16 mouse cellular contexts compared by ENCODE assay signal in genomic region chr5:54052205-54052604, GRCm38 (mm10).
"Had no signal": no experiment of that assay in that cellular context is flagged by ENCODE, and none has a peak within 500 bp of the region (broad histone marks: within the 10 kb centered on the region; RNA-seq: fewer than 3 reads in every experiment).

No protein-coding gene starts in this region.

- H3K4me3 ChIP-seq: lung, embryonic 15.5 days; midbrain, embryonic 13.5 days; midbrain, embryonic 15.5 days; neural tube, embryonic 12.5 days; stomach, embryonic 15.5 days had no signal

- H3K4me1 ChIP-seq: midbrain, embryonic 13.5 days; midbrain, embryonic 15.5 days had no signal

- H3K36me3 ChIP-seq: midbrain, embryonic 15.5 days had no signal

- H3K9me3 ChIP-seq: lung, embryonic 15.5 days; midbrain, embryonic 13.5 days; midbrain, embryonic 15.5 days; neural tube, embryonic 12.5 days; stomach, embryonic 15.5 days had no signal

- DNase-seq: liver, postnatal 0 days; lung, adult 2 months; lung, postnatal 14 days; lung, postnatal 36 days; right cerebral cortex, postnatal 14 days; thymus, adult 2 months; thymus, postnatal 25 days; thymus, postnatal 4 days had no signal

- H3K9ac ChIP-seq: liver, postnatal 0 days; lung, embryonic 15.5 days; midbrain, embryonic 13.5 days; midbrain, embryonic 15.5 days; neural tube, embryonic 12.5 days; stomach, embryonic 15.5 days had no signal

- H3K27ac ChIP-seq: lung, embryonic 15.5 days; macrophage; midbrain, embryonic 13.5 days; midbrain, embryonic 15.5 days; neural tube, embryonic 12.5 days; stomach, embryonic 15.5 days; stomach, postnatal 0 days had no signal

- ATAC-seq: liver, postnatal 0 days; lung, postnatal 0 days; midbrain, embryonic 13.5 days; midbrain, embryonic 15.5 days had no signal

- H3K27me3 ChIP-seq: lung, embryonic 15.5 days; midbrain, embryonic 13.5 days; midbrain, embryonic 15.5 days; neural tube, embryonic 12.5 days; stomach, embryonic 15.5 days had no signal
